Mouse (Mus musculus) ES-E14 (cell line): ENCODE measurements around the gene H2al1m.

Experiments used
- HCFC1 ChIP-seq: IDR thresholded peaks from 2 replicates; pipeline ENCODE4 v1.6.1; 2012; ENCODE audit warnings: low read length, inconsistent platforms, borderline replicate concordance; ENCODE audit not compliant: insufficient read depth
- ZNF384 ChIP-seq: IDR thresholded peaks from 2 replicates; pipeline ENCODE4 v1.6.1; 2012; ENCODE audit warnings: low read depth, low read length, inconsistent platforms

DNA sequence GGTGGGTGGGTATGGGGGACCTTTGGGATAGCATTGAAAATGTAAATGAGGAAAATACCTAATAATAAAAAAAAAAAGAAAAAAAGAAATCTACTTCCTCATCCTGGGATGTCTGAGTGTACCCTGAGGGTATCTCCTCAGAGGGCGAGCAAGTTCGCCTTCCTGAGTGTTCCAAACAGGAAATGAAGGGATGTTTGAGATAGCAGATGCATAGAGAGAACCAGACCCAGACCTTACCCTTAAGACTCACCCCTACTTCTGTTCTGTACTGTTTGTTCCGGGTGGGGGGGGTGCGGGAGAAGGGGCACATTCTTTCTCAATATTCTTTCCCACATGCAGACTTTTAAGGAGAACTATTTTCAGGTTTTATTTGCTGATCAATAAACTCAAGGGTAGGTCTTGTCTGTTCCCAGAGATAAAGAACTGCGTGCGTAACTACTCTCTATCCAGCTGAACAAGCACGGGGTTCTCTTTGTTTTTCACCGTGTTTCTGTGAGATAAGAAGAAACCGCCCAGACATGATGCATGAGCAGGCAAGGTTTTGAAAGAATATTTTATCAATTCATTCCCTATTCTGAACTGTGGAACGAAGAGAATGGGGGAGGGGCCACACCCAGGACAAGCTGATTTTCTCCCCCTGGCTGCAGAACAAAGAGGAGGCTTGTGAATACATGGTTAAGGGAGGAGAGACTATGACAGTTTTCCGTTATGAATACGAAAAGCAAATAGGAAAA lies 38.8 kb upstream of the H2al1m start:
- no peak for TF ChIP-seq ZNF384
- TF ChIP-seq HCFC1 = no peak
